Mouse (Mus musculus) Muller cell, postnatal 12 days (primary cell): ENCODE measurements around the gene Acap2.
A peak's percentile ranks its signal among the peaks of the same experiment; 100 is the strongest.

Source experiments
- DNase-seq: peaks from one replicate; pipeline ENCODE4 v3.0.0-alpha.2; 2015; ENCODE audit errors: inconsistent ontology term

Acap2 gene

GRCm38 (mm10) chr16:31205187-31205586, 4.1 kb upstream of the Acap2 start:
- DNase-seq: no peak

- DNase-seq: no peak
Observed at GRCm38 (mm10) chr16:31204216-31204615, 3.2 kb upstream of the Acap2 start.

DNA sequence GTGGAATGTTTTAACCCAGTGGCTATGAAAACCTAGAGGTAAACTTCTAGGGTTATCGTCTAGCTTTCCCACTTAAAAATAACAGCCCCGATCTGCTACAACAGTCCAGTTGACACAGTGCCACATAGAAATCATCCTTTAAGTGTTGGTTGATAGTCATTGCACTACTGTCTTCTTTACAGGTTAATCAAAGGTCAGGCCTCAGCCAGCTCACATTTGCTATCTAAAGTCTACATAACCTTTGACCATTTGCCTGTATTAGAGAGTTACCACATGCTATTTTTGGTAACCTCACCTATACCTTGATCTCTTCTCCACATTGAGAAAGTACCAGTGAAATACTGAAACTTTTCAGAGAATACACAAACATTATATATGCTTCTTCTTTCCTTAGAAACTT, 659 bp upstream of the Acap2 start:
- no peak for DNase-seq

DNA sequence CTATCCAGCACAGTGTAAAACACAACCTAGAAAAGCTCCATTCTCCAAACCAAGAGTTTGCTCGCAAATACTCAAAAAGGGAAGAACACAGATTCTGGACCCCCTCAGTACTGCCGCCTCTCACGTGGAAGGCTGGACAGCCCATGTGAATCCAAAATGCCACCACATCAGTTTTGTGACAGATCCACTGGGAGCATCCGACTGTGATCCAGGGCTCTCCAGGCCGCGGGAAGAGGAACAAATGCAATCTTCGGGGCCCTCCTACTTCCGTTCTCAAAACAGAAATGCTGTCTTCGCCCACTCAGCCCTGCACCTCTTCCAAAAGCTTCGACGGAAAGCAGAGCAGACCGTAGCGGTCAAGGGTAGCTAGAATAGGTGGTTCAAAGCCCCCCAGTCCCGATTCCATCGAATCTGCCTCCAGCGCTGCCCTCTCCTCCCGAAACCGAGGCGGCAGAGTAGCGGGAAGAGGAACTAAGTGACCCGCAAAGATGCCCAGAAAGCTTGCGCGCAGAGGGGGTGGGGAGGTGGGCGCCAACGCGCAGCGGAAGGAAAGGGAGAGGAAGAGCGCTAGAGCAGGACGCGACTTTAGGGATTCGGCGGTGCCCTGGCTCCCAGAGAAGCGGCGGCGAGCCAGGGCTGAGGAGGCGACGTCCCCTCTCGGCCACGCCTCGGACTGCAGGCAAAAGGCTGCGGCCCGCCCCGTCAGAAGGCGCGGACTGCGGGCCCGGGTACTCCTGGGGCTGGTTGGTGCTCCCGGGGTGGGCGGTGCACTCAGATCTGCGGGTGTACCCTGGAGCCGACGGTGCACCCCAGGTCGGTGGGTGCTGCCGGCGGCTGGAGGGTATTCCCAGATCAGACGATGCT, 887 bp downstream of the Acap2 start:
- DNase-seq: peak; percentile 80

GRCm38 (mm10) chr16:31199591-31199925, 1.5 kb downstream of the Acap2 start:
- DNase-seq: no peak

DNA sequence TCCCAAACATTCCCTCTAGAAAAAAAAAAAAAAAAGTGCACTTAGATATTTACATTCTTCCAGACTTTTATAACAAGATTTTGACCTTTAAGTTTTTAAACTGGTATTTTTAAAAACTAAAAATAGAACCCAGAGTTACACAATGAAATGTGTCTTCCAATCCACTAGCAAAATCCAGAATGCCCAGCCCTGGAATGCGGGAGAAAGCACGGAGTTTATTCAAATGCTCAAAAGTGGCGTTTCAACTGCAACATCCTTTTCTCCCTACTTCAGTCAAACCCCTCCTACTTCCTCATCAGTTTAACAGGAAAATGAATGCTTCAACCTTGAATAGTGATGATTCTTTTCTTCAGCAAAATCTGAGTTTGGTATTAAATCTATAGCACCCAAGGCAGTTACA, 4.1 kb downstream of the Acap2 start:
- no peak for DNase-seq

- DNase-seq: peak; percentile 76
Observed at GRCm38 (mm10) chr16:31192526-31192925, 8.5 kb downstream of the Acap2 start.

DNA sequence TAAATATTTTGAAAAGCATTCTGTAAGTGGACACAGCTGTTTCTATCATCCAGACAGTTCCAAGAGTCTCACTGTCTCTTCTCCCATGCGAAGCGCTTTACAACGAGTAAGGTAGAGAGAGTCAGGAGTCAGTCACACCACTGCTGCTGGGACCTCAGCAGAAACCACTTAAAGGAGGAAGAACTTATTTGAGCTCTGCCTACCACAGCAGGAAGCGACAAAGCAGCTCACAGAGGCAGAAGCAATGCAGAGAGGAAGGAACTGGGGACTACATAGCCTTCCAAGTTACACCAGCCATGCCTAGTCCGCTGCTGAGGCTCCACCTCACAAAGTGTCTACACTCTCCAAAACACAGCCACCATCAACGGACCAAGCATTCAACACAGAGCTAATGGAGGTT, 9.2 kb downstream of the Acap2 start:
- DNase-seq: no peak

- no peak for DNase-seq
Observed at GRCm38 (mm10) chr16:31190426-31190825, 10.6 kb downstream of the Acap2 start.

DNA sequence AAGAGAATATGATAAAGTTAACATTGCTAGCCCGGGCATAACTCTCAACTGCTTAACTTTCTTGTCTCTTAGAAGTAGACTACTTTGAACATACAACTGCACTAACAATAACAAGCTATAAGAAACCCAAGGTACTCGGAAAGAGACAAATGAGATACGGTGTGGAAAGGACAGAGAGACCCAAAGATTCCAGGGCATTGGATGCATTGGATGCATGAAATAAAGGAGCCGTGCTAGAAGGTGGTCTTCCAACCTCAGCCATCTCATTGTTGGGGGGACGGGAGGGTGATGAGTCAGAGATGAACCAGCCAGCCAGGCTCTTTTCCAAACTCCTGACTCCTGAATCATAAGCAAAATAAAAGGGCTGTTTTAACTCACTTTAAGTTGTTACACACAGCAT, 11.8 kb downstream of the Acap2 start:
- DNase-seq: peak; percentile 70

GRCm38 (mm10) chr16:31188799-31189198, 12.2 kb downstream of the Acap2 start:
- no peak for DNase-seq

GRCm38 (mm10) chr16:31188270-31188669, 12.8 kb downstream of the Acap2 start:
- peak; percentile 70 for DNase-seq

GRCm38 (mm10) chr16:31187192-31187591, 13.9 kb downstream of the Acap2 start:
- DNase-seq: no peak

GRCm38 (mm10) chr16:31185757-31186156, 15.3 kb downstream of the Acap2 start:
- no peak for DNase-seq

DNA sequence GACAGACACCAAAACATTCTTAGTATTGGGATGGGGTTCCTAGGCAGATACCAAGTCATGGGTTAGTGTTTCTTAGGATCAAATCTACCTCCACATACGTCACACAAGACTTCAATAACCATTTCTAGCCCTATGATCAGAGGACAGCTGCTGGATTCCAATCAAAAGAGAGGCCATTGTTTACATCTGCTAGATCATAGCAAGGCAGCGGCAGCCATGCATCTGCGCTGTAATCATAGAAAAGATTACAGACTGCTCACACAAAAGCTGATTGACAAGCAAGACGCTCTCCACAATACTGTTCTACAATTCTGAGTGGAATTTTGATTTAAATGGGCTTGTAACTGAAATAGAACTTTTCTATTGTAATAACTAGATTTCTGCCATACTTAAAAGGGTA, 16.3 kb downstream of the Acap2 start:
- no peak for DNase-seq

DNA sequence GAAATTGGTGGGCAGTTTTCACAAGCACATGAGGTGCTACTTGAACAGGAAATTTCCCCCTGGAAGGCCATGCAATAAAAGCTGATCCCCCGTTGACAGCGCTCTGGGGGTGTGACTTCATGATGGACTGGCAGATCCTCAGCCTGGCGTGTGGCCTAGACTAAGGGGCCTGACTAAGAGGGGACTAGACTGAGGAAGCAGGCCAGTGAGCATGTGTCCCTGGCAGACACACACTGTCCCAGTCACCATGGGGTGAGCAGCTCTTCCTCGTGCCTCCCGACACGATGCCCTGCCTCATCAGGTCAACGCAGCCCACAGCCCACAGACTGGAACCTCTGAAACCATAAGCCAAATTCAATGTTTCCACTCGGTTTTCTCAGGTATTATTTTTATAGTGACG, 18.5 kb downstream of the Acap2 start:
- DNase-seq: no peak

DNA sequence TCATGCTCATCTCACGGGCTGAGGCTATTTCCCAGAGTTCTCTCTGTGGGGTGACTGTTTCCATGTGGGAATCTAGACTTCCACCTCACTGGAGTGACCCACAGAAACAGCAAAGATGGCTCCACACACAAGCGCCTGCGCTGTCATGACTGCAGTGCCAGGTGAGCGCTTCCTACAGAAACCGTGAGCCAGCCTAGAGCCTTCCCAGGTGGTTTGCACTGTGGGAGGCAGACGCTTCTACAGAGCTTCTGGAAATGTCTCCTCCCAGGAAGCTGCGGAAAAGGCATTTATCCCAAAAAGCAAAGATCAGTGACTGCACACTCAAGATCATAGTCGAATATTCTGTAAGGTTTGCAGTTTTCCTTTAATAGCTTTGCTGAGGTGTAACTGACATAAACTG, 20.2 kb downstream of the Acap2 start:
- DNase-seq: no peak

- no peak for DNase-seq
Observed at GRCm38 (mm10) chr16:31179384-31179783, 21.7 kb downstream of the Acap2 start.

DNA sequence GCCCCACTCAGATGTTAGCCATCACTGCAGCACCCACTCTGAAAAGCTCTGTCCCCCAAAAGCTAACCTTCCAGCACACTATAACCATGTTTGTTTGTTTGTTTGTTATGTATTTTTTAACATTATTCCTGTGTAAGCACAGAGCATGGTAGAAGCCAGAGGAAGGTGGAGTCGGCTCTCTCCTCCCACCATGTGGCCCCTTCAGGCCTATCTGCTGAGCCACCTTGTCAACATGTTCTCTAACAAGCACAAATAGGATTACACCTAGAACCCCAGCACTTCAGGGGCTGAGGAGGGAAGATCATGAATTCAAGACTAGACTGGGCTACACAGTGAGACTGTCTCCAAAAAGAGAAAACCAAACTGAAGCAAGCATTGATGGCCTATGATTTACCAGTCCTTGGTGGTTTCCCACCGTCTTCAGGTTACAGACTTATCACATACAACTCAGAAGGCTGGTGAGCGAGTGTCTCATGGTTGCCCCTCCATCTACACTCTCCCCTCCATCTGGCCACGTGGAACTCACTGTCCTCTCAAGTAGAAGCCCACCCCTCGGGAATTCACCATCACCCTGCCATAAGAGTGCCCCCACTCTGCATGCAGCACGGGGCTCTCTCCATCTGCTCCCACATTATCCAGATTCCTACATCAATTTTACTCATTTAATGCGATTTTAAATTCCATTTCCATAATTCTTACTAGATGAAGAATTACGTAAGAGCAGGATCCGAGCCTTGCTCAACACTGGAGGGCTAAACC, 26.0 kb downstream of the Acap2 start:
- DNase-seq: no peak

GRCm38 (mm10) chr16:31172229-31172628, 28.8 kb downstream of the Acap2 start:
- DNase-seq: no peak

- no peak for DNase-seq
Observed at GRCm38 (mm10) chr16:31171418-31171817, 29.6 kb downstream of the Acap2 start.

GRCm38 (mm10) chr16:31170297-31170696, 30.7 kb downstream of the Acap2 start:
- no peak for DNase-seq

GRCm38 (mm10) chr16:31169596-31169995, 31.4 kb downstream of the Acap2 start:
- no peak for DNase-seq
